Mouse (Mus musculus) kidney, adult 2 months (tissue): Measurements from ENCODE around the gene Ywhaq.

Source experiments
- CTCF ChIP-seq: fragments of 200-500 bp; conservative IDR thresholded peaks from 2 replicates; pipeline ENCODE4 v1.5.1; 2011; ENCODE audit warnings: low read depth, mild to moderate bottlenecking, control low read depth, low read length, moderate library complexity, mixed read lengths; ENCODE audit not compliant: insufficient read depth, insufficient read length
- POLR2A ChIP-seq: fragments of 200-500 bp; IDR thresholded peaks from one replicate; pipeline ENCODE4 v1.6.1; 2011; ENCODE audit warnings: low read depth, low read length, control low read depth

- TF ChIP-seq POLR2A (no peak), CTCF (no peak)
Observed at GRCm38 (mm10) chr12:21418621-21419131, 1.2 kb upstream of the Ywhaq start.
